Mouse (Mus musculus): Measurements from ENCODE around the gene Pelo.

Pelo gene

GRCm38 (mm10) chr13:115090069-115090976 is at the start of gene Pelo:
Gene Pelo, minus strand, starts transcription at chr13:115090186.
- DNase-seq (ENCODE audit: low spot score in 2 of 2) = peak; percentile 94 to 96

GRCm38 (mm10) chr13:115138513-115138912 is 48.5 kb upstream of the Pelo start:
- no peak for DNase-seq (ENCODE audit: low spot score in 2 of 2)

- no peak for DNase-seq (ENCODE audit: low spot score in 2 of 2)
Observed at GRCm38 (mm10) chr13:115136761-115137160, 46.8 kb upstream of the Pelo start.

DNA sequence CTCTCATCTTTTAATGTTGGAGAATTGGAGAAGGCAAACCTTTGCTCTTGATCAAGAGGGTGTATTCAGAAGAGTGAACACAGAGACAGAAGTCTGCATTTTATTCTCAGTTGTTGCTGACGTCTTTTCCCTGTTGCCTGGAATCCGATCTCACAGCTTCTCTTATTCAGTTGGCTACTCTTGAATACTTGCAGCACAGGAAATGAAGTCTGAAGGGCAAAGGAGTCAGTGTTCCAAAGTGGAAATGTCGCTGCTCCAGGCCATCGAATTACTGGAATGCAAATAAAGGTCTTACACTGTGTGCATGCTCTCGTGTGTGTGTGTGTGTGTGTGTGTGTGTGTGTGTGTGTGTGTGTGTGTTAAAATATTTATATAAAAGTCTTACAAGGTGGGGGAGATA is 42.4 kb upstream of the Pelo start:
- no peak for DNase-seq (ENCODE audit: low spot score in 2 of 2)

GRCm38 (mm10) chr13:115131381-115131780 is 41.4 kb upstream of the Pelo start:
- no peak for DNase-seq (ENCODE audit: low spot score in 2 of 2)

- DNase-seq (ENCODE audit: low spot score in 2 of 2) = no peak
Observed at GRCm38 (mm10) chr13:115130035-115130434, 40.0 kb upstream of the Pelo start.

DNA sequence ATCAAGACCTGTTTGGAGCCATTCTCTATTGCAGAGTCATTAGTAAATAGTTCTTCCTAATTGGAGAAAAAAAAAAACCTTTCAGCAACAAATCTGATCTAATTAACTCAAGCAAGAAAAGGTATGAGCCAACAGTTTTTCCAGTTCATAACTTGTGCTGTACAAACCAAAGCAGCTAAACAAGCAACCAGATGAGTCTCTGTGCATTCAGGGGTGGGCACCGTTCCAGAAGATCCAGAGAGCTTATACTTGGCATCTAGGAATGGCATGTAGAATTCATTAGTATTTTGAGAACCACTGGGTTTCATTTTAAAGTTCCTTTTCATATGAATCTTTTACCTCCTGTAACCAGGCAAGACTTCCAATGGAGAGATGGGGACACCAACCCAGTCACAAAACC is 37.8 kb upstream of the Pelo start:
- DNase-seq (ENCODE audit: low spot score in 2 of 2) = no peak

DNA sequence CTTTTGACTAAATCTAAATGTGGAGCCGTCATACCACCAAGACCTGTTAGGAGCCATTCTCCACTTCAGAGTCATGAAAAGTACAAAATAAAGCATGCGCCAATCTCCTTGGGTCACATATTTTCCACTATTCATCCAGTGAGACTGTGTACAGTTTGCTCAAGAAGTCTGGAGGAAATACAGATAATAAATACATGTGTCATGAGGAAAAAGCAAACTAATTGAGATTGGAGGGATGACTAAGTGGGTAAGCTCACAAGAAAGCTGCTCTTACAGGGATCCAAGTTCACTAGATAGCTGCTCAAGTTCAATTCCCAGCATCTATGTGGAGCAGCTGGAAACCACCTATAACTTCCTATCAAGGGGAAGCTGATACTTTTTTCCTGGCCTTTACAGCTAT is 36.5 kb upstream of the Pelo start:
- DNase-seq (ENCODE audit: low spot score in 2 of 2) = no peak

- no peak for DNase-seq (ENCODE audit: low spot score in 2 of 2)
Observed at GRCm38 (mm10) chr13:115125130-115125529, 35.1 kb upstream of the Pelo start.

DNA sequence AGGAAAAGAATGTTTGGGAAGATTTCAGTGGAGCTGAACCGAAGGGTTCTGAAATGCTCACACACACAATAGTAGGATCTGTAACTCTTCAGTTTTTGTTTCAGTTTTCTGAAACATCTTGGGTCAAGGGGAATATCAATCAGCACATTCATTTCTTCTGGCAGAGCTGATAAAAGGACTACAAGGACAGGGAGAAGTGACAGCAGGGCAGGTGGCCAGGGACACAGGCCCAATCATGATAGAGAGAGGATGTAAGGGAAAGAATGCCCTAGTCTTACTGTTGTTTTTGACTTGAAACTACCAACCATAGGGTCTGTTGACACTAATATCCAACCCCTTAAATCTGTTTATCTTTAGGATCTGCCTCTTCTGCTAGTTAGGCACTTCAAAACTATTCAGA is 34.5 kb upstream of the Pelo start:
- no peak for DNase-seq (ENCODE audit: low spot score in 2 of 2)

GRCm38 (mm10) chr13:115118756-115119155 is 28.8 kb upstream of the Pelo start:
- DNase-seq (ENCODE audit: low spot score in 2 of 2) = no peak

DNA sequence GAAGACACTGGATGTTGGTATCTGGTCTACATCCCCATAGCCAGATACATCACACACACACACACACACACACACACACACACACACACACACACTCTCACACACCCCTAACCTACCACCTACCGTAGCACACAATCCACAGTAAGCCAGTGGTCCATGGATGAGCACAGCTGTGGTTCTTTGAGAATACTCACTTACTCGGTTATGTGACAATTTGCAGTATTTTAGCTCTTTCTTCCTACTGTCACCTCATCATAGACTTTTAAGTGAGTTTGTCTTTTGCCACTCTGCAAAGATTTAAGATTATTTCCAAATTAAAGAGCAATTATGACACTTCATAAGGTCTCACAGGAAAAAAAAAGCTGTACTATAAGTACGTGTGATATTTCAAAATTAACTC is 28.2 kb upstream of the Pelo start:
- no peak for DNase-seq (ENCODE audit: low spot score in 2 of 2)

DNA sequence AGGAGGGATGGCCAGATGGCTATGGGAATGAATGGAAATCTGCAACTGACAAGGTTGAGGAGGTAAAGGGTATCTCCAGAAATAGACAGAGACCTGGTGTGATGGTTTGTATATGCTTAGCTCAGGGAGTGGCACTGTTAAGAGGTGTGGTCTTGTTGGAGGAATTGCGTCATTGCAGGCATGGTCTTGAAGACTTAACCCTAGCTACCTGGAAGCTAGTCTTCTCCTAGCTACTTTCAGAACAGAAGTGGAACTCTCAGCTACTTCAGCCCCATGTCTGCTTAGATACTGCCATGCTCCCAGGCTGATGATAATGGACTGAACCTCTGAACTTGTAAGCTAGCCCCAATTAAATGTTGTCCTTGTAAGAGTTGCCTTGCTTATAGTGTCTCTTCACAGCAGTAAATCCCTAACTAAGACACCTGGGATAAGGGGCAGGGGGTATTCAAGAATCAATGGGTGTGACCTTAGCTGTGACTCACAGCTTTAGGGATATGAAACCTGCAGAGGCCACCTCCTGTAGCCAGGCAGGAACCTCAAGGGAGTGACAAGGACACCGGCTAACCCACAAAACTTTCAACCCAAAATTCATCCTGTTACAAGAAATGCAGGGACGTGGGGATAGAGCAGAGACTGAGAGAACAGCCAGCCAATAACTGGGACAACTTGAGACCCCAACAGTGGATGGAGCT is 27.1 kb upstream of the Pelo start:
- DNase-seq (ENCODE audit: low spot score in 2 of 2) = no peak

DNA sequence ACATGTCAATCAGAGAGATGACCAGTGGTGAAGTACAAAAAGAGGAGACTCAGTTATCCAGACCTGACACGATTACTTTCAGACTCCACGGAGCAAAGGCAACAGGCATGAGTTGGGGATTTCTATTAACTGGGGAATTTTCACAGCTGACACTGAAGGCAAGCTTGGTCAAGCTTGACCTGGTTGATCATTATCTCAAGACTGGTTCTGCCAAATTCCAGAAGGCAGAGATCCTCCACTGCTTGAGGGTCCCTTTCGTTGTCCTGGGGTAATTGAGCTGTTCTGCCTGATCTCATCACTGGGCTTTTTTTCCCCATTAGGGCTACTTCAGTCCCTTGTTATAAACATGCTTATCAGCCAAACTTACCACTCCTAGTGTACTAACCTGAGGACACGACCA is 19.6 kb upstream of the Pelo start:
- DNase-seq (ENCODE audit: low spot score in 2 of 2) = no peak

GRCm38 (mm10) chr13:115107436-115107835 is 17.4 kb upstream of the Pelo start:
- no peak for DNase-seq (ENCODE audit: low spot score in 2 of 2)

DNA sequence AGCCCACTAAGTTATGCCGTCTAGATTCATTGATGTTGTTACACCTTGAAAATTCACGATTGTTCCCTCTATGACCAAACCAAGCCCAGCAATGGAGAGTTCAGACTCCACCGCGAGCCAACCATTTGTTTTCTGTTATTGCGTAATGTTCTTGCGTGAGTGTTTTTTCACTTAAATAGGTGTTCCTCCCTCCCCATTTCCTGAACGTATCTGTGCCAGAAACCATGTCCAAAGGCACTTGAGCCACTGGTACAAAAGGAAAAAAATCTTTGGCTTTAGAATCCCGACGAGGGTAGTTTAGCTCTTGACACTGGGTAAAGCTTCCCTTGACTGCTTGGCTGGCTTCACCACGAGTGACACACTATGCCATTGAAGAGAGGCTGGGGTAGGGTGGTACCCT is 16.2 kb upstream of the Pelo start:
- DNase-seq (ENCODE audit: low spot score in 2 of 2) = no peak

DNA sequence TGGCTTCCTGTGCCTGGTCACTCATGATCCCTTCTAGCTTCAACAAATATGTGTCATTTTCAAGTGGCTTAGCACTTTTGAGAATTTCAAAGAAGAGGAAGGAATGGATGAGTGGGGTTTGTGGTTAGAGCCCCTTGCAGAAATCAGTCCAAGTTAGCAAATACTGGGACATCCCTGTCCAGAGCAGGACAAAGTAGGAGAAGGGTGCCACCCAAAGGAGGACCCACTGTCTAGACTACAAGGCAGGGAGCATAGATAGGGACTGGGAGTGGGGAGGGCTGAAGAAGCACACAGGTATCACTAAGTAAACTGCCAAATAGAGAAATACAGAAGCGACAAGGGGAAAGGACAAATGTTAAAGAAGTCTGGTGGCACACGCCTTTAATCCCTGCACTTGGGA is 12.8 kb upstream of the Pelo start:
- DNase-seq (ENCODE audit: low spot score in 2 of 2) = no peak

GRCm38 (mm10) chr13:115101355-115102191 is 11.6 kb upstream of the Pelo start, which contains the start of the genes Gm49395 and Itga1:
Gene Gm49395, minus strand, starts transcription at chr13:115101921.
Gene Itga1, minus strand, starts transcription at chr13:115101964.
- DNase-seq (ENCODE audit: low spot score in 2 of 2) = peak; percentile 23 to 31

GRCm38 (mm10) chr13:115100381-115101177 is 10.6 kb upstream of the Pelo start:
- DNase-seq (ENCODE audit: low spot score in 2 of 2) = no peak

DNA sequence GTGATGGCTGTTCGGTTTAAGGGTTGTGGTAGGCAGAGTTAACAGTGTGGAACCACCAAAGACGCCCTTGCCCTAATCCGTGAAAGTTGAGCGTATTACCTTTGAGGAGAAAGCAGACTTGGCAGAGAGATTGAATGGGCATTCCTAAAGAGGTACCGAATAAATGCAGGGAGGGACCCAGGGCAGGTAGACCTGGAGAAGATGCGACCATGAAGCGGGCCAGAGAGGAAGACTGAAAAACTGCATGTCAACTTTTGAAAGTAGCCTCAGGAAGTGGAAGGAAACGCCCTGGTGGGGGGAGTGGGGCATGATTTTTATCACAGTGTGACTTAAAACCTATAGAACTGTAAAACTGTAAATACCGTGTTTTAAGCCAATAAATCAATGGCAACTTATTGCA is 9.4 kb upstream of the Pelo start:
- DNase-seq (ENCODE audit: low spot score in 2 of 2) = no peak

DNA sequence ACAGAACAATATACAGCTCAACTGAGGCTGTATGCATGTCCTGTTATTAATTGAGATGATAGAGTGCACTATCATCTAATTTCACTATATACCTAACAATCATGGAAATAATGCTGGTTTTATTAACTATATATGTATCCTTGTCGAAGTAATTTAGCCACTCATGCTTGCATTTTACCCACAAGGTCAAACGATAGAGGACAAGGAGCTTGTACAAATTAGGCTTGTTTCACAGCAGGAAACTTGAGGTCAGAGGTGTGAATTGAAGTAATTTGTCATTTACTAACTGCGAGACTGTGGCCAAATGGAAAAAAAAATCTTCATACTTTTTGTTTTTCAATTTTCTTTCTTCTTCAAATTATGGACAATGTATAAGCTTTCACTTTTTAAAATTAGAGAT is 8.2 kb upstream of the Pelo start:
- no peak for DNase-seq (ENCODE audit: low spot score in 2 of 2)
